Mouse (Mus musculus) layer of hippocampus, adult 9-11 months (tissue): Measurements from ENCODE around the gene Slc22a20.

Experiments
- DNase-seq: peaks from one replicate; pipeline ENCODE4 v3.0.0; 2022

Gene Slc22a20

GRCm38 (mm10) chr19:5988815-5989452, 3.0 kb upstream of the Slc22a20 start:
- DNase-seq, result peak; percentile 71

GRCm38 (mm10) chr19:5988027-5988814, 2.3 kb upstream of the Slc22a20 start:
- no peak for DNase-seq

- DNase-seq, result no peak
Observed at GRCm38 (mm10) chr19:5980477-5980876, 5.5 kb downstream of the Slc22a20 start.

- DNase-seq, result no peak
Observed at GRCm38 (mm10) chr19:5977717-5978116, 8.2 kb downstream of the Slc22a20 start.

GRCm38 (mm10) chr19:5975676-5976075, 10.3 kb downstream of the Slc22a20 start:
- DNase-seq, result peak; percentile 63

GRCm38 (mm10) chr19:5975112-5975511, 10.8 kb downstream of the Slc22a20 start:
- DNase-seq, result no peak

- no peak for DNase-seq
Observed at GRCm38 (mm10) chr19:5967664-5968063, 18.3 kb downstream of the Slc22a20 start.

- no peak for DNase-seq
Observed at GRCm38 (mm10) chr19:5966786-5967185, 19.2 kb downstream of the Slc22a20 start.

GRCm38 (mm10) chr19:5965910-5966309, 20.0 kb downstream of the Slc22a20 start:
- DNase-seq, result no peak

GRCm38 (mm10) chr19:5965280-5965679, 20.7 kb downstream of the Slc22a20 start:
- peak; percentile 56 for DNase-seq

GRCm38 (mm10) chr19:5964804-5965203, 21.1 kb downstream of the Slc22a20 start:
- no peak for DNase-seq

GRCm38 (mm10) chr19:5963883-5964562, 21.9 kb downstream of the Slc22a20 start, which contains the start of gene Pola2:
TSS of gene Pola2 (minus strand) at chr19:5964202.
- DNase-seq, result peak; percentile 81

GRCm38 (mm10) chr19:5962651-5963050, 23.3 kb downstream of the Slc22a20 start:
- no peak for DNase-seq

- no peak for DNase-seq
Observed at GRCm38 (mm10) chr19:5957371-5957770, 28.6 kb downstream of the Slc22a20 start.

- DNase-seq, result peak; percentile 46
Observed at GRCm38 (mm10) chr19:5956685-5957084, 29.3 kb downstream of the Slc22a20 start.

GRCm38 (mm10) chr19:5955704-5956670, 30.0 kb downstream of the Slc22a20 start:
- no peak for DNase-seq

GRCm38 (mm10) chr19:5954936-5955335, 31.0 kb downstream of the Slc22a20 start:
- no peak for DNase-seq

- DNase-seq, result no peak
Observed at GRCm38 (mm10) chr19:5954031-5954710, 31.8 kb downstream of the Slc22a20 start.

- DNase-seq, result no peak
Observed at GRCm38 (mm10) chr19:5953201-5953770, 32.7 kb downstream of the Slc22a20 start.

GRCm38 (mm10) chr19:5952071-5952691, 33.8 kb downstream of the Slc22a20 start:
- DNase-seq, result no peak

GRCm38 (mm10) chr19:5951631-5952030, 34.3 kb downstream of the Slc22a20 start:
- no peak for DNase-seq
